In the genomic region with DNA sequence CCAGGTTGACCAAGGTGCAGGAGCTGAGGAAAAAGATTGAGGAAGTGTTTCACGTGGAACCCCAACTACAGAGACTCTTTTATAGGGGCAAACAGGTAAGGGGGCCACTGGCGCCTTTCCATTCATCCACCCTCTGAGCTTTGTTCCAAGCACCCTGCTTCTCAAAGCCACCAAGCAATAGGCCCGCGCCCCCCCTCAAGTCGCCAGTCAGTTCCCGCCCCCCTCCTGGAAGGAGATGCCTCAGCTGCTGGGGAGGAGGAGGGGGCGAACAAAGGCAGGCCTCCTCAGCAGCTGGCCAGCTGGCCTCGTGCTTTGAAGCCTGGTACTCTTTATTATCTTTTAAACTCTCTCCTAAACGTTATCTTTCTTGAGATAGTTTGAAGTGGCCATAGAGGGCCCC, we compare ENCODE assay signal across 9 mouse cellular contexts. TPM values are rescaled to one million over a fixed set of nuclear protein-coding genes. Genes with fewer than 3 reads are reported as not detected.
A peak's percentile ranks its signal among the peaks of the same experiment; 100 is the strongest.
DNase-seq lines count a peak whose midpoint lies in the region; ATAC-seq and TF ChIP-seq lines count a peak whose summit lies in the region.
"Had no signal": no experiment of that assay in that cellular context is flagged by ENCODE, and none has a peak within 500 bp of the region (broad histone marks: within the 10 kb centered on the region; RNA-seq: fewer than 3 reads in every experiment).

No protein-coding gene starts in this region.

- H3K27me3 ChIP-seq in heart, embryonic 10.5 days (ENCODE audit: insufficient read depth, poor library complexity, severe bottlenecking) = no peaks in the 10 kb centered on the region
- no peaks in the 10 kb centered on the region for H3K27me3 ChIP-seq in limb, embryonic 14.5 days (ENCODE audit: control insufficient read depth, insufficient read depth, low read length)
- H3K27me3 ChIP-seq in stomach, postnatal 0 days (ENCODE audit: control insufficient read depth, insufficient read depth, low read length) = no peaks in the 10 kb centered on the region

- H3K4me2 ChIP-seq in limb, embryonic 14.5 days (replicated peaks; ENCODE audit: low read depth, low read length, severe bottlenecking) = peak overlapping the region; percentile 99
- H3K4me2 ChIP-seq in stomach, postnatal 0 days (replicated peaks; ENCODE audit: low read depth) = peak overlapping the region; percentile 97

- H3K36me3 ChIP-seq in heart, embryonic 10.5 days = peaks cover 52% of the 10 kb centered on the region
- peaks cover 37% of the 10 kb centered on the region for H3K36me3 ChIP-seq in limb, embryonic 14.5 days (ENCODE audit: control insufficient read depth, insufficient read depth, low read length)
- H3K36me3 ChIP-seq in stomach, postnatal 0 days (ENCODE audit: control insufficient read depth, insufficient read depth, low read length) = no peaks in the 10 kb centered on the region

- H3K27ac ChIP-seq in heart, embryonic 10.5 days = peak overlapping the region; percentile 88
- H3K27ac ChIP-seq in limb, embryonic 14.5 days (replicated peaks; ENCODE audit: low read depth, low read length) = peak overlapping the region; percentile 21; the same call in 1 of the 2 replicates
- H3K27ac ChIP-seq in stomach, postnatal 0 days (replicated peaks) = no peak overlapping the region

- intact Hi-C loops in heart, postnatal 14 days (cut with DNase I) = no loop called here

- TF ChIP-seq CTCF in stomach, postnatal 0 days (IDR thresholded peaks at IDR 0.05; ENCODE audit: low read depth) = no peak

- WGBS in heart, embryonic 10.5 days = 38% methylated on average over 9 of the region's 9 CpGs
- 9% methylated on average over 9 of the region's 9 CpGs for WGBS in limb, embryonic 14.5 days
- 25% methylated on average over 8 of the region's 9 CpGs for WGBS in stomach, postnatal 0 days

- TF ChIP-seq EP300 in stomach, postnatal 0 days (optimal IDR thresholded peaks at IDR 0.05) = no peak

- no peaks in the 10 kb centered on the region for H3K9me3 ChIP-seq in heart, embryonic 10.5 days
- H3K9me3 ChIP-seq in limb, embryonic 14.5 days (ENCODE audit: control insufficient read depth, low read length) = no peaks in the 10 kb centered on the region
- no peaks in the 10 kb centered on the region for H3K9me3 ChIP-seq in stomach, postnatal 0 days (ENCODE audit: control insufficient read depth, low read length)

- H3K4me1 ChIP-seq in heart, embryonic 10.5 days = peaks cover 50% of the 10 kb centered on the region
- H3K4me1 ChIP-seq in limb, embryonic 14.5 days (ENCODE audit: control insufficient read depth, insufficient read depth, low read length) = peaks cover 23% of the 10 kb centered on the region
- H3K4me1 ChIP-seq in stomach, postnatal 0 days (replicated peaks; ENCODE audit: control insufficient read depth, insufficient read depth) = peaks cover 5% of the 10 kb centered on the region; the same call in 1 of the 2 replicates

- no peak for ATAC-seq in limb, embryonic 14.5 days (ENCODE audit: low FRiP score, low read depth)
- no peak for ATAC-seq in stomach, postnatal 0 days (ENCODE audit: low FRiP score, low TSS enrichment)
- ATAC-seq in CD4-positive, CD25-positive, alpha-beta regulatory T cell, adult 4 months = no peak

- no peak for TF ChIP-seq POLR2A in limb, embryonic 14.5 days (IDR thresholded peaks at IDR 0.05; ENCODE audit: borderline replicate concordance, extremely low read depth, insufficient read depth, insufficient read length)

- peak overlapping the region; percentile 66 for H3K9ac ChIP-seq in limb, embryonic 14.5 days (ENCODE audit: low read depth, low read length, severe bottlenecking)
- peak overlapping the region; percentile 27; the same call in 1 of the 2 replicates for H3K9ac ChIP-seq in stomach, postnatal 0 days (ENCODE audit: low read length)

- DNase-seq in heart, embryonic 10.5 days (ENCODE audit: low spot score) = no peak
- no peak for DNase-seq in heart, postnatal 14 days
- peak; percentile 42 for DNase-seq in thymus, postnatal 14 days
- no peak for DNase-seq in thymus, postnatal 10 days (ENCODE audit: low spot score in 2 of 2)
- no peak for DNase-seq in limb, embryonic 14.5 days (ENCODE audit: low spot score)
- DNase-seq in stomach, postnatal 0 days (ENCODE audit: low spot score) = no peak
- no peak for DNase-seq in gastrocnemius, postnatal 4 days (ENCODE audit: low spot score in 2 of 2)

- H3K4me3 ChIP-seq in heart, embryonic 10.5 days = peak overlapping the region; percentile 82
- H3K4me3 ChIP-seq in limb, embryonic 14.5 days (replicated peaks; ENCODE audit: low read length) = peak overlapping the region; percentile 74
- peak overlapping the region; percentile 70 for H3K4me3 ChIP-seq in stomach, postnatal 0 days (ENCODE audit: low read depth, low read length)

RNA-seq across cellular contexts. Expression of a gene that starts 2.0 kb away (rescaled TPM):
- polyA plus RNA-seq in heart, embryonic 10.5 days (2016; fragmentation: Nextera tagmentation; extraction: Ambion mirVana) = 136 and 163 TPM in 2 replicates
- total RNA-seq in heart, postnatal 14 days (2021) = 10 to 100 TPM in 1 of 2 experiments, 1 to 10 TPM in 1; 4.8 to 12.2 TPM
- polyA plus RNA-seq in limb, embryonic 14.5 days (2012; rRNA removed) = 105 and 116 TPM in 2 replicates
- 89.0 and 93.9 TPM in 2 replicates for polyA plus RNA-seq in limb, embryonic 14.5 days (2014; fragmentation: Nextera tagmentation; extraction: Ambion mirVana)
- 18.4 and 19.5 TPM in 2 replicates for polyA plus RNA-seq in stomach, postnatal 0 days (2015; fragmentation: Nextera tagmentation; extraction: Ambion mirVana)
- polyA plus RNA-seq in CD4-positive, CD25-positive, alpha-beta regulatory T cell, adult 4 months (2017; shearing (Covaris generic)) = 10 to 100 TPM in 1 of 2 experiments, 1 to 10 TPM in 1; 8.5 to 28.4 TPM
- total RNA-seq in gastrocnemius, postnatal 4 days (2021) = 10 to 100 TPM; 39.7 to 41.6 TPM

RNA-seq across cellular contexts. Expression of a gene that starts 5.1 kb away (rescaled TPM):
- not detected in 2 replicates for polyA plus RNA-seq in heart, embryonic 10.5 days (2016; fragmentation: Nextera tagmentation; extraction: Ambion mirVana)
- under 1 TPM in 1 of 2 experiments, not detected in 1; 0.36 TPM for total RNA-seq in heart, postnatal 14 days (2021)
- not detected in 2 replicates for polyA plus RNA-seq in limb, embryonic 14.5 days (2012; rRNA removed)
- not detected in 2 replicates for polyA plus RNA-seq in limb, embryonic 14.5 days (2014; fragmentation: Nextera tagmentation; extraction: Ambion mirVana)
- not detected in 2 replicates for polyA plus RNA-seq in stomach, postnatal 0 days (2015; fragmentation: Nextera tagmentation; extraction: Ambion mirVana)
- polyA plus RNA-seq in CD4-positive, CD25-positive, alpha-beta regulatory T cell, adult 4 months (2017; shearing (Covaris generic)) = not detected
- not detected for total RNA-seq in gastrocnemius, postnatal 4 days (2021)
- total RNA-seq: neutrophil, adult 5-6 weeks had no signal

RNA-seq across cellular contexts. Expression of a gene that starts 12.5 kb away (rescaled TPM):
- polyA plus RNA-seq in heart, embryonic 10.5 days (2016; fragmentation: Nextera tagmentation; extraction: Ambion mirVana) = 81.7 and 93.2 TPM in 2 replicates
- 100 to 1,000 TPM; 115 to 133 TPM for total RNA-seq in heart, postnatal 14 days (2021)
- polyA plus RNA-seq in limb, embryonic 14.5 days (2012; rRNA removed) = 41.0 and 44.1 TPM in 2 replicates
- polyA plus RNA-seq in limb, embryonic 14.5 days (2014; fragmentation: Nextera tagmentation; extraction: Ambion mirVana) = 90.1 and 90.3 TPM in 2 replicates
- 65.3 and 67.3 TPM in 2 replicates for polyA plus RNA-seq in stomach, postnatal 0 days (2015; fragmentation: Nextera tagmentation; extraction: Ambion mirVana)
- polyA plus RNA-seq in CD4-positive, CD25-positive, alpha-beta regulatory T cell, adult 4 months (2017; shearing (Covaris generic)) = 10 to 100 TPM; 31.8 to 32.1 TPM
- total RNA-seq in gastrocnemius, postnatal 4 days (2021) = 10 to 100 TPM; 59.0 to 60.6 TPM

RNA-seq across cellular contexts. Expression of a gene that starts 20.7 kb away (rescaled TPM):
- polyA plus RNA-seq in heart, embryonic 10.5 days (2016; fragmentation: Nextera tagmentation; extraction: Ambion mirVana) = 34.6 and 35.6 TPM in 2 replicates
- 10 to 100 TPM; 44.3 to 44.9 TPM for total RNA-seq in heart, postnatal 14 days (2021)
- polyA plus RNA-seq in limb, embryonic 14.5 days (2012; rRNA removed) = 36.4 and 47.3 TPM in 2 replicates
- polyA plus RNA-seq in limb, embryonic 14.5 days (2014; fragmentation: Nextera tagmentation; extraction: Ambion mirVana) = 36.0 and 37.0 TPM in 2 replicates
- 13.5 and 15.0 TPM in 2 replicates for polyA plus RNA-seq in stomach, postnatal 0 days (2015; fragmentation: Nextera tagmentation; extraction: Ambion mirVana)
- 1 to 10 TPM; 5.3 to 7.0 TPM for polyA plus RNA-seq in CD4-positive, CD25-positive, alpha-beta regulatory T cell, adult 4 months (2017; shearing (Covaris generic))
- total RNA-seq in gastrocnemius, postnatal 4 days (2021) = 10 to 100 TPM; 33.3 to 35.0 TPM

RNA-seq across cellular contexts. Expression of a gene that starts 28.6 kb away (rescaled TPM):
- polyA plus RNA-seq in heart, embryonic 10.5 days (2016; fragmentation: Nextera tagmentation; extraction: Ambion mirVana) = 6.8 and 9.5 TPM in 2 replicates
- total RNA-seq in heart, postnatal 14 days (2021) = 10 to 100 TPM in 1 of 2 experiments, 1 to 10 TPM in 1; 9.5 to 11.4 TPM
- 12.5 and 16.5 TPM in 2 replicates for polyA plus RNA-seq in limb, embryonic 14.5 days (2012; rRNA removed)
- 8.2 and 8.7 TPM in 2 replicates for polyA plus RNA-seq in limb, embryonic 14.5 days (2014; fragmentation: Nextera tagmentation; extraction: Ambion mirVana)
- 4.6 and 6.4 TPM in 2 replicates for polyA plus RNA-seq in stomach, postnatal 0 days (2015; fragmentation: Nextera tagmentation; extraction: Ambion mirVana)
- polyA plus RNA-seq in CD4-positive, CD25-positive, alpha-beta regulatory T cell, adult 4 months (2017; shearing (Covaris generic)) = 10 to 100 TPM in 1 of 2 experiments, 1 to 10 TPM in 1; 8.9 to 11.6 TPM
- 1 to 10 TPM; 8.5 to 8.9 TPM for total RNA-seq in gastrocnemius, postnatal 4 days (2021)
